Mouse (Mus musculus): Measurements from ENCODE around the gene Reep3.

DNA sequence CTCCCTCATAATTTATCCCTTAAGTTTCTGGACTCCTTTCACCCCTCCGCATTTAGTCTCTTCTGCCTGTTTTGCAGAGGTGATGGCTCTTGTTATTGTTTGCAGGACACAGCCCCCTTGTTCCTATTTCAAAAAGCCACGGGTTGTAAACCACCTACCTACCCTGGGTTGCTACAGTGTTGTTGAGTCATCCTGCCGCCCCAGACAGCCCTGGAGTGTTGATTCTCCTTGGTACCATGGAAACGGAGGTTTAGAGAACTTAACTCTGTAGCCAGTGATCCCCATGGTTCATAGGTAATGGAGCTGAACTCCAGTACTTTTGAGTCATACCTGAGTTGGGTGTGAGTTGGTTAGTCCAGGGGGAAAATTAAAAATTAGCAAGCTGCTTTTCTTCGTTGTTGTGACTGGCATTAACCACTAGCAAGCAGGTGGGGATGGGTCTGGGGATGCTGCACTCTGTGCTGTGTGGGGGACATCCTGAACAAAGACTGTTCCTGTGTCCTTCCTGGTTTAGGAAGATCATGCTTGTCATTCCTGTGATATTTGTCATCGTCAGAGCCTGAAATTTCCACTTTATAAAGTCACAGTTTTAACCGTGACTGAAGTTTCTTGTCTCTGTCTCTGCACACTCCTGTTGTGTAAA is 1.8 kb upstream of the Reep3 start:
- TF ChIP-seq CTCF (IDR thresholded peaks at IDR 0.05; ENCODE audit: borderline replicate concordance, control insufficient read depth, extremely low read depth, insufficient read depth, low read length, poor library complexity) (no peak), POLR2A (IDR thresholded peaks at IDR 0.05; ENCODE audit: control insufficient read depth, extremely low read depth, insufficient read depth, low read length, poor library complexity) (no peak)
